Mouse (Mus musculus) kidney, adult 18-20 months (tissue): Measurements from ENCODE around the gene a.
A peak's percentile ranks its signal among the peaks of the same experiment; 100 is the strongest.

ENCODE experiments used
- DNase-seq: peaks from one replicate; pipeline ENCODE4 v3.0.0; 2021

a gene

DNA sequence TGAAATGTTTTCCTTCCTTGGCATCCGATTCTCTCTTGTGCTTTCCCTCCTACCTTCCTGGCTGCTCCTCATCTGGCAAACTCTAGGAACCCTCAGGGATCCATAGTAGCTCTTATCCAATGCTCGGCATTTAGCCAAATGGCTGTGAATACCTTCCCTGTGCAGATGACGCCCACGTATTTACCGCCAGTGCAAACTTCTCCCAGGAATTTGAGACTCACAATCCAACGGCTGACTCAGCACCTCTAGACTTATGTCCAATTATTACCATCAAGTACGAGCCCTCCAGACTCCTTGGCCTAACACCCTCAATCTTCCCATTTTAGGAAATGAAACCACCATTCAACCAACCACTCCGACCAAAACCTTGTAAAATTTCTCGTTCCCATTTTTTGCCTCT is 279.8 kb downstream of the a start:
- DNase-seq = no peak

DNA sequence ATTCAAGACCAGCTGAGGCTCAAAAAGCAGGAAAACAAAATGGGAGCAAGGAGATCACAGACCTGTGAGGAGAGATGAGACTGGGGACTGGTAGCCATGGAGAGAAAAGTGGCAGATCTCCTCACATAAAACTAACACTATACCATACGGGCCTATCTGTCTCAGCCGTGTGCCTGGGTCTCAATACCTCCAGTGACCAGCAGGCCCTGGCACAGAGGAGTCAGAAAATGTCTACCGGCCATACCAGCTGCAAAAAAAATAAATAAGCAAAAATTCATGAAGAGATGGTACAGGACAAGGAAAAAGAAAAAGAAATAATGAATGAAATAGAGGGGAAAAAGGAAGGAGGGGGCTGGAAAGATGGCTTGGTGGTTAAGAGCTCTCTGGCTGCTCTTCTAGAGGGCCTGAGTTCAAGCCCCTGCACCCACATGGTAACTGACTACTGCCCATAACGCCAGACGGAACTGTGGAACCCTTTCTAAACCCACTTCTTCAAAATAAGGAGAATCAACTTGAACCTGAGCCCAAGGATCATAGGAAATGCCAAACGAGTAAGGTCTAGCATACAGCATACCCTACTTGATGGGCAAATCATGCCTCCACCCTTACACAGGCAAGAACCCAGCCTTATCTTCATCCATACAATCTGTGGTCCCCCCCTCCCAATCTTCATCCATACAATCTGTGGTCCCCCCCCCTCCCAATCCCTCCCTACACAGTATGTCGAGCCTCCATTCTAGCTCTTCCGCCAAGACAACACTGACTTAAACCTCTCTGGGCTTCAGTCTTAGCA is 281.3 kb downstream of the a start:
- DNase-seq = no peak

DNA sequence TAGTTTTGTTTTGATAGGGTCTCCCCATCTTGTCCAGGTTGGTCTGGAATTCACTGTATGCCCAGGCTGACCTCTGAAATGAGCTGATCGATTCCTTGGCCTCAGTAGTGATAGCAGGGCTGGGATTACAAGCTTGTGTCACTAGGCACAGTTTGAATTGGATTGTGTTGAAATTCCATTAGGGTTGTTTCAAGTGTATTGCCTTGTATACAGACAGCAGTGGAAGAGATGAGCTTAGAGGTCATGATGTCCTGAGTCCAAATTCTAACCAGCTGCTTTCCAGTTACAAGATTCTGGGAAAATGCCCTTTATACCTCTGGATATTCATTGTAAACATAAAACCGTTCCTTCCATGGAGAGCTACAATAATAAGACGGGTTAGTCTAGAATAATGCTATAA is 282.1 kb downstream of the a start:
- no peak for DNase-seq

DNA sequence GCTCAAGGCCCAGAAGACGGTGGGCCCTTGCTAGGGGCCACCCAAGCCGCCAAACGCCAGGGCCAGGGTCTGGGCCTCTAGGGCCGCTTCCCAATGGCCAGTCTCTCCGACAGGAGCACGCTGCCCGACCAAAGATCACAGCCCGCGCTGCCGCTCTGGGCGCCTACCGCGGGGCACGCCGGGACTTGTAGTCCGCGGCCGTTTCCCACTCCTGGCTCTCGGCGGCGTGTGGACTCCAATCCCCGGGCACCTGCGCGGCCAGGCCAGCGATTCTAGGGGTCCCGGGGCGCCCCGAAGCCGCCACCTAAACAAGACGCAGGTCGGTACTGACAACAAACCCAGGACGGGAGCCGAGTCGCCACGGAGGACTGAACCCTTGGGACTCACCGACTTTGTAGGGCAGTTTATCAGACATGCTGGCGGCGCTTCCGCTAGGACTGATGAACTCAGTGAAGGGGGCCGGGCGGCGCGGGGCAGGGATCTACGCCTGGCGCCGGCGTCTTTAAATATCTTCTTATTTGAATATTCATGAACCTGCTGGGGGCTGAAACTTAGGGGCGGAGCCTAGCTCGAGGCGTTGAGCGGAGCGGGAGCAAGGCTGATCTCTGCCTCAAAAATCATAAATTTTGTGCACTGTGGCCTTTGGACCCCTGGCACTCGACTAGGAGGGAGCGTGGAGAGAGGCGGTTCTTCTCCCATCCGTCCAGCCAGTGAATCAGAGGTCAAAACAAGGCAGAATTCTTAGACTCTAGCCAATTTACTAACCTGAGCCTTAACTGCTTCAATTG is 283.0 kb downstream of the a start, which contains the start of gene Ahcy:
Ahcy (minus strand) TSS at position 520 of the 788 bp plus-strand sequence.
- DNase-seq = peak; percentile 97

DNA sequence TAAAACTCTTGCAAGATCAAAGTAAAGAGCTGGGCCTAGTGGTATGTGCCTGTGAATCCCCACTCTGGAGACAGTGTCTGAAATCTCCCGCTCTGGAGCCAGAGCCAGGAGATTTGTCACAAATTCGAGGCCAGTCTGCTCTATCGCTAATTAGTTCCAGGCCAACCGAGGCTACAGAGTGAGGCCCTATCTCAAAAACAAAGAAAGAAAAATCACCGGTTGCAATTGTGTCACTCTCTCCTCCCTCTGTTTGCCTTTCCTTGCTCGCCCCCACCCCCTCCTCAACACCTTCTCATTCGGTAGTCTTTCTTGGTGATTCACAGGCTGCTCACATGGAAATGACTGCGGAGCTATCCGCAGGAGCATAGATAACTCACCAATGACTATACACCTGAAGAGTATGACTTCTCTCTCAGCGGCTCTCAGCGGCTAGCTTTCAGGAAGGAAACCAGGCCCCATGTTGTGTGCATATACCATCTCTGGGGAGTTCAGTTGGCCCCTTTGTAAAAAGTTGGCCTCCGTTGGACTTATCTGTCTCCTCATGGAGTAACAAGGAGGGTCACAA is 283.6 kb downstream of the a start:
- no peak for DNase-seq

DNA sequence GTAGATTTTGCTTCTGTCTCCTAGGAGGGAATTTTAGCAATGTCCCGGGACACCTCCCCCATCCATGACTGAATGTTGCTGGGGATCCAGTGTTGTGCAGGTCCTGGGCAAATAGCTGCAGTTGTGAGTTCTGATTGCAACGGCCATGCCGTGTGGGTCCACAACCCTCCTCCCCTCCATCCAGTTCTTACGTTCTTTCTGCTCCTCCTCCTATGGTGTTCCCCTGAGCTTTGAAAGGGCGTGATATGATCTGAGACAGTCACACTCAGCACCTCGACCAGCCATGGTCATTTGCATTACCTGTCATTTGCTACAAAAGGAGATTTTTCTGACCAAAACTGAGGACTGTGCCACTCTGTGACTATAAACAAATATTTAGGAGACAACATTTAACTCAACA is 284.4 kb downstream of the a start:
- DNase-seq = no peak

DNA sequence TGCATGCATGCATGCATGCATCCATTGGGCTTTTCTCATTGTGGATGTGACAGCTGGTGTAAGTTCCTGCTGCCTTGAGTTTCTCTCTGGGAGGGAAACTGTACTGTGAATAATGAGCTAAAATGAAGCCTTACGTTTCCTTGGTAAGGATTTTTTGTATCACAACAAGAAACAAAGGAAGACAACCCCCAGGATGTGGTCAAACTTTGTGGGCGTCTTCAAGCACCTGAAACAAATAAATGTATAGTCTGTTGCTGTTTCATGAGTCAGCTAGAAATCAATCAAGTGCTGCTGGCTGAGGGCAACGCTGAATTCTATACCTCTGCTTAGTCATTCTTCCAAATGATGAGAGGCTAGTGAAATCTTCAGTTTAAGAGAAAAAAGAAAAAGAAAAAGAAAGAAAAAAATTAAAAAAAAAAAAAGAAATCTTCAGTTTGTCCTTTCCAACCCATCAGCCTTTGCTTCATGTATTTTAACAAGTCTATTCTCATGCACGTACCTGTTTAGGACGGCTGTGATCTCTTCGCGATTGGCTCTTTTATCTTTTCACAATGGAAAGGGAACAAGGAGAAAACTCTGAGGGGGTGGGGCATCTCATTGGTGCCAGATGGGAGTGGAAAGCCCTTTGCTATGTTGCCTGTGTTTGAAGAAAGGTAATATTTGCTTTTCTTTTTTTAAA is 288.4 kb downstream of the a start:
- DNase-seq = no peak

DNA sequence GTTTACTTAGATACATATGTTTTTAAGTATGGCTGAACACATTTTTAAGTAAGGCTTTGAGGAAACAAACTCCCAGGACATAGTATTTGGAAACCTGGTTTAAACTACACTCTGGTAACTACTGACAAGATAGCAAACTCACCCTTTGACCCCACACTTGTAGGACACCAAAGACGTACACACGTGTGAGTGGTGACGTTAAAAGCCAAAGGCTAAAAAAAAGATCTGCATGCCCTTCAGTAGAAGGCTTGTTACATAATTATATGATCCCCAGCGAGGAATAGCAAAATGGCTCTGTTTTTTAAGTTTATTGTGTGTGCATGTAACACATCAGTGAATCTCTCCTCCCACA is 289.0 kb downstream of the a start:
- no peak for DNase-seq

DNA sequence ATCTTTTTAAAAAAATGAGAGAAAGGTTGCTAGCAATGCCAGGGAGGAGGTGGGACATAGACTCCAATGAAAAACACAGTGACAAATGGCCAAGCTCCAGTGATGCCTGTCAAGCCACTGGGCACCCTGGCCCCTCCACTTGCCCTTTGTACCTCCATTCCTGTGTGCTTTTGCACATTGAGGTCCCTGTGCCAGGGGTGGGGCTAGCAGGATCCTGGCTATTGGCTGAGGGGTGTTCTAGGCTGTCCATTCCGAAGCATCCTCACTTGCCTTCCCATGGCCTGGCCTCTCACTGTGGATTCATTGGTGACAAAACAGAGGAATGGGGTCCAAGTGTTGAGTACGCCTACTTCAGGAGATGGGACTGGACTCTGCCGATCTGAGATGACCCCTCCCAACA is 289.9 kb downstream of the a start:
- peak; percentile 70 for DNase-seq

DNA sequence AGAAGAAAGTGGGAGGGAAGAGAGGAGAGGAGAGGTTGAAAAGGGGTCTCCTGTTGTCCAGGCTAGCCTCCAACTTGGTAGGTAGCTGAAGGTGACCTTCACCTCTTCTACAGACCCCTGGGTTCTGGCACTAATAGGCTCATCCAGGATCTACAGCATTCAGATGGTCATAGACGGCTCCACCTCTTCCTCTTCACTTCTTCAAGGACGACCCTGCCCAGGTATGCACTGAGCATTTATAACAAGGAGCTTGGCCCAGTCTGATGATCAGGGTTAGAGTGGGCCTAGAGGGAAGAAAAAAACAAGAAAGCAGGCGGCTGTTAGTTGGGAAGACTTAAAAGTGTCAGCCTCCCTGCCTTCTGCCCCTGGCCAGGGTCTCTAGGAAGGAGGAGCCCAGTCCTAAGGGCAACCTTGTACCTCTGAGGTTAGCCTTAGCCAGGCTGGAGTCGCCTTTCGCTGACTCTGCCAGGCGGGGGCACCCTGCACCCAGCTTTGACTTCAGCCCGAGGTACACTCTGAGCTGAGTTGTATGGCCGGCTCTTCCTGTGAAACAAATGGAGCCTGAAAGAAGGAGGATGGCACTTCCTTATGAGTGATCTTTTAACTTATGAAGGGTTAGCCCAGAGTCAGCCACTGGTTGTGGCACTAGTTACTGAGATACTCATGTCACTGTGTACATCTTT is 291.1 kb downstream of the a start:
- DNase-seq = peak; percentile 83

DNA sequence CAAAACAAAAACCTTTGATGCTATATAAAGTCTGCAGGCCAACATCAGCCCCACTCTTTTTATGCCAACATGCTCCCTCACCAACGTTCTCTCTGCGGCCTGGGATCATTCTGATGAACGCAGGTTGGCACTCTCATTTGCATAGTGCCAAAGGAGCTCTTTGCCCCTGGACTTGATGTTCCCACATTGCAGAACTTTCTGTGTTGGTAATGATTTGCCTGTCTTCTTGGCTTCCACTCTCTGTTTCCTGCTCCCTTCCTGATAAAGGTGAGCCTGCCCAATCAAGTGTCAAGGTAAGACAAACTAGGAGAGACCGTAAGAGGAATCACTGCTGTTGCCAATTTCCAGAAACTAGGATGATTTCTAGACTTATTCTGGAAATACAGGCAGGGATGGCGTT is 293.3 kb downstream of the a start:
- peak; percentile 67 for DNase-seq

DNA sequence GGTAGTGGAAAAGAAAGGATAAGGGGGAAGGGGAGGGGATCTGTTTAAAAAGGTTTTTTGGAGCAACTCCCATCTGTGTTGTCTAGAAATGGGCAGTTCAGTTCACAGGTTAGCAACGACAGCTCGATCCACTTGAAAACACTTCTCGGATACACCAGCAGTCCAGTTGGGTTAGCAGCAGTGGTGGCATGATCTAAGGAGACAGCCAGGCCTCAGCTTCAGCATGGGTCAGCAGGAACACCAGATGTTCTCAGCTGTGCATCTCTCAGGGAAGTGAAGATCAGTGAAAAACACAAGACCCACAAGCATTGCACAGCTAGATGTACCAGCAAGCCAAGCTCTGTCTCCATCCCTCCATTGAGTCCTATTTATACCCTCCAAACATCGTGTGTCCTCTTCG is 295.1 kb downstream of the a start:
- no peak for DNase-seq

DNA sequence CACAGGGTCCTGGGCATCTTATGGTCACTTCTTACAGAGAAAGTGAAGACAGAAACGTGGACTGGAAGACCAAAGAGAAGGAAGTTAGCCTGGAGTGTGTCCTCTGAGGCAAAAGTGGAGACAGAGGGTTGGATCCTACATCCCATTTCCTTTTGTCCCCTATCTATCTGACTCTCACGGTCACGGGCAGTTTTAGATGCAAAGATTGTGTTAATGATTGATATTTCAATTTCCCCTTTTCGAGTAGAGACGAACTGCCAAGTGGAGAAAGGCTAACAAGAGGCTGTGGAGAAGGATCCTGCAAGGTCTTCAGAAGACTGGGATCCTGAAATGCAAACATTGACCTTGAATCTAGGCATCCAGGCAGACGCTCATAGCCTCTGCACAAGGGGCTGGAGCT is 297.1 kb downstream of the a start:
- no peak for DNase-seq

DNA sequence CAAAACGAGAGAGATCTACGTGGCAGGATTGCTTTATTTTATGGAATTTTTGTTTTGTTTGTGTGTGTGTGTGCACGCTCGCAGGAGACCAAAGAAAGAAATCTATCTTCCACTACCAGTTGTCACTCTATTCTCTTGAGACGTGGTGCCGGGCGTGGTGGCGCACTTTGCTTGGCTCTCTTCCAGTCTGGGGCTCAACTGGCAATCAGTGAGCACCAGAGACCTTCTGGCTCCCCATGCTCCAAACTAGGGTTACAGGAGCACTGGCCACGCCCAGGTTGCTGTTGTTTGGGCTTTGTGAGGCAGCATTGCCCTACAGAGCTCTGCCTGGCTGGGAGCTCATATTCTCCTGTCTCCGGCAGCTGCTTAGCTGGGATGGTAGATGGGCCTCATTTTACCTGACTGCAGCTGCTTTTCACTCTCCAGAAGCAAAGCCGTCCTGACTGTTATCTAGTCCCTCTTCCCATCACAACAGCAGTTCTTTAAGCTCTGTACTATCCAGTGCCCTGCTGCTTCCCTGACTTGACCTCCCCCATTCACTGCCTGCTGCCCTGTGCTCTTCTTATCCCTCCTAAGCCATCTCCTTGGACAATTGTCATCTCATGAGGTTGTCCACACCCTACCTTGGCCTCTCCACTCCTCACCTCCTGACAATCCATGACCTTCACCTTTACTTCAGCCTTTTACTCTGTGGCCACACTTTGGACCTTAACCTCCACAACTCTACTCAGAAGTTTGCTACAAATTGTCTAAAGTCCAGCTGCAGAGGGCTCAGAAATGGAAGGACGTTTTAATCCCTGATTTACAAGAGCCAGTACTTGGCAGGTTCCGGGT is 299.9 kb downstream of the a start:
- no peak for DNase-seq

DNA sequence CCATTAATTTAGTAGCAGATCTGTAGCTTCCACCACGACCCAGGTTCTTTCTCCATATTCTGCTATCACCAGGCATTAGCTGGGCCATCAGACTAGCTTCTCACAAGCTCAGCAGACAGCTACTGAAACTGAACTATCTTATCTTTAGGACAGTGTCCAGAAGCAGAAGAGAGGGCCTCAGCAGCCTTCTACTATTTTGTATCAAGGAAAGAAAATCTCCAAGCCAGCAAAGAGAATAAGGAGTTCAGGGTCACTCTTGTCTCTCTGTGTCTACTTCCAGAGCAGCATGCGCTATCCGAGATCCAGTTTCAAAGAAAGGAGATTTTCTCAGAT is 300.5 kb downstream of the a start:
- DNase-seq = no peak

DNA sequence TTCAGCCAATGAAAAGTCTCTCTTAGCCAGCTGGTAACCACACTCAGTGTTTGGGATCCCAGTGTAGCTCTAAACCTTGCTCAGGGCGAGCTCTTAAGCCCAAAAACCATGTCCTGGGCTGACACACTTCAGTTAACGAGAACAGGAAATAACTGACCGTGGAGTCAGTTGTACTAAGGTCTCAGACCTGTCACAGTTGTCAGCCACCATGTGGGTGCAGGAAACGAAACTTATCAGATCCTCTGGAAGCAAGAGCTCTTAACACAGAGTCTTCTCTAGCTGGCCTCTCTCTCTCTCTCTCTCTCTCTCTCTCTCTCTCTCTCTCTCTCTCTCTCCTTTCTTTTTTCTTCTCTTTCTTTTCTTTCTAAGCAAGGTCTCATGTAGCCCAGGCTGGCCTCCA is 302.2 kb downstream of the a start:
- DNase-seq = no peak

DNA sequence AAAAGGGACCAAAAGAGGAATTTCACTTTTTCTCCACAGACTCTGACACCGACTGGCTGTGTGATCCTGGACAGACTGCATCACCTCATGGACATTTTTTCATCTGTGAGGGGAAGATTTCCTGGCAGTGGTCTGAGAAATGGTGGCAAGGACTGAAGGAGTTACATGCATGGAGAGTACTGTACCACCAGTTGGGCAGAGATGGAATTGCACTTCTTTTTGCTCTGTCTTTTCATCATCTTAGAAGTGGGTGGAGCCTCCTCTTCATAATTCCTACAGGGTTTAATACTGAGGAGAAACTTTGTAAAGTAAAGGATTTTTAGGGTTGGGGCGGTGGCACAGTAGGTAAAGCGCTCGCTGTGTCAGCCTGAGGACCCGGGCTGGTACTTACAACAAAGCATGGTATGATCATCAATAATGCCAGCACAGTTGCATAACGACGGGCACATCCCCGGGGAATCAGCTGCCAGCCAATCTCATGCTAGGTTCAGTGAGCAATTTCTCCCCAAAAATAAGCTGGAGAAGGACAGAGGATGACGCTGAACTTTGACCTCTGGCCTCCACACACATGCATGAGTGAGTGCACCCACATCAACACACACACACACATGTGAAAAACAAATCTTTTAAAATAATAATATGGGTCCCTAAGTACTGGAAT is 307.6 kb downstream of the a start:
- peak; percentile 62 for DNase-seq

DNA sequence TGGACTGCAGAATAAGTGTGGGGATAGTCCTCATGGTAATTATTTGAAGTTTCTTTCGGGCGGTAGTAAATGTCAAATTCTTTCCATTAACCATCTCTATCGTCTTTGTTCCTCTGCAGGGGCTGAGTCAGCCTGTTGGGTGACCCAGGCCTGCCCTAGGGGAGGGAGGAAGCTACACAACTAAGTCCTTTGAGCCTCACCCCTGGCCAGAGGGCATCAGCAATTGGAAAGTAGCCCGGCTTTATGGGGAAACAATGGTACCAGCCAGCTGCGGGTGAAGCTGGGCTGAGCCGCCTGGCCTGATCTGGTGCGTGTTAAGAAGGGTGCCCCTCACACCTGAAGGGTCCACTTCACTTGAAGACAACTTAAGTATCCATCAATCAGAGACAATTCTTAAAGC is 308.2 kb downstream of the a start:
- peak; percentile 65 for DNase-seq

DNA sequence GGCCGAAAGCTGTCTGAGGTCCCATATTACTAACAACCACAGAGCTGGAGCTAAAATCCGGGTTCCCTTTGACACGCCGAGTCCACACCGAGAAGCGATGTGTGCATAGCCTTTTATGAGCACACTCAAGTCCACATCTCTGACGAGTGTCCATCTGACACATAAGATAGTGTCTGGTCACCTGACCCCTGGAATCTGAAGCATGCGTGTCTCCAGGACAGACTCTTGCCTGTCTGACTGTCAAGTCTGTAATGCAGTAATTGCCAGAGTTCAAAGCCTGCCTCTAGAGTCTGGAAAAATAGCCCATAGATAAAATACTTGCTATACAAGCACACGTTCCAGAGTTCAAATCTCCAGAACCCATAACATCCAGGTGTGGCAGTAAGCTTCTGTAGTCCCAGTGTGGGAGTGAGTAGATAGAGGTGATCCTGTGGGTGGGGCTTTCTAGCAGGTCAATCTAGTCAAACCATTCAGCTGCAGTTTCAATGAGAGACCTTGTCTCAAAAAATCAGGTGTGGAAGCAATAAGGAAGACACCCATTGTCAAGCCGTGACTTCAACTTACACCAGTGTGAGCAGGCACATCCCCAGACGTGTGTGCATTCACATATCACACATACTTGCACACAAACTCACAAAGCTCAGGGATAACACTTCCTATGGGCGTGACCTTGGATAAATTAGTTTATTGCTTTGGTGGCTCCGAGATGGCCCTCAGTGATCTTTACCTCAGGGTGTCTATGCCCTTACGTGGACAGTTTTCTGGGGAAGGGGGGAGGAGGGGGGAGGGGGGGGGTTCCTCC is 309.0 kb downstream of the a start:
- DNase-seq = no peak
